Mouse (Mus musculus) kidney, adult 11 months (tissue): ENCODE measurements around the gene Zdhhc19.

ENCODE experiments used
- DNase-seq: peaks from one replicate; pipeline ENCODE4 v3.0.0; 2022

Gene Zdhhc19

GRCm38 (mm10) chr16:32495965-32496364 lies at the start of gene Zdhhc19:
Gene Zdhhc19 (plus strand): TSS chr16:32496265.
- DNase-seq, result no peak

- no peak for DNase-seq
Observed at GRCm38 (mm10) chr16:32446563-32447138, 49.4 kb upstream of the Zdhhc19 start.

GRCm38 (mm10) chr16:32449665-32450064 lies 46.4 kb upstream of the Zdhhc19 start:
- DNase-seq, result no peak

GRCm38 (mm10) chr16:32450133-32450532 lies 45.9 kb upstream of the Zdhhc19 start:
- no peak for DNase-seq

GRCm38 (mm10) chr16:32453102-32453501 lies 43.0 kb upstream of the Zdhhc19 start:
- DNase-seq, result no peak

- DNase-seq, result no peak
Observed at GRCm38 (mm10) chr16:32454646-32455045, 41.4 kb upstream of the Zdhhc19 start.

- no peak for DNase-seq
Observed at GRCm38 (mm10) chr16:32456086-32456485, 40.0 kb upstream of the Zdhhc19 start.

GRCm38 (mm10) chr16:32456761-32457160 lies 39.3 kb upstream of the Zdhhc19 start:
- DNase-seq, result no peak

- peak; percentile 84 for DNase-seq
Observed at GRCm38 (mm10) chr16:32457589-32458386, 38.3 kb upstream of the Zdhhc19 start.

- DNase-seq, result no peak
Observed at GRCm38 (mm10) chr16:32460518-32460917, 35.5 kb upstream of the Zdhhc19 start.

- no peak for DNase-seq
Observed at GRCm38 (mm10) chr16:32461713-32462112, 34.4 kb upstream of the Zdhhc19 start.

- DNase-seq, result no peak
Observed at GRCm38 (mm10) chr16:32462950-32463349, 33.1 kb upstream of the Zdhhc19 start.

GRCm38 (mm10) chr16:32463426-32463825 lies 32.6 kb upstream of the Zdhhc19 start:
- no peak for DNase-seq

GRCm38 (mm10) chr16:32464908-32465307 lies 31.2 kb upstream of the Zdhhc19 start:
- no peak for DNase-seq

- no peak for DNase-seq
Observed at GRCm38 (mm10) chr16:32468488-32468887, 27.6 kb upstream of the Zdhhc19 start.

- no peak for DNase-seq
Observed at GRCm38 (mm10) chr16:32469404-32470105, 26.5 kb upstream of the Zdhhc19 start.

- peak; percentile 54 for DNase-seq
Observed at GRCm38 (mm10) chr16:32472276-32473015, 23.6 kb upstream of the Zdhhc19 start.

GRCm38 (mm10) chr16:32477315-32477714 lies 18.8 kb upstream of the Zdhhc19 start:
- DNase-seq, result no peak

- no peak for DNase-seq
Observed at GRCm38 (mm10) chr16:32479415-32479814, 16.6 kb upstream of the Zdhhc19 start.

GRCm38 (mm10) chr16:32484431-32484871 lies 11.6 kb upstream of the Zdhhc19 start:
- DNase-seq, result peak; percentile 91

- DNase-seq, result no peak
Observed at GRCm38 (mm10) chr16:32485209-32485608, 10.9 kb upstream of the Zdhhc19 start.

GRCm38 (mm10) chr16:32486046-32486445 lies 10.0 kb upstream of the Zdhhc19 start:
- DNase-seq, result no peak
